Mouse (Mus musculus): ENCODE measurements at regions not wholly inside any gene's neighbourhood (a gene's known extent, or its start where the extent isn't known, plus 50 kb on each side); places are given as distances from the start of the nearest gene placed in this dataset.

- TF ChIP-seq POLR2A (IDR thresholded peaks at IDR 0.05; ENCODE audit: low read depth, low read length) (no peak), CTCF (IDR thresholded peaks at IDR 0.05; ENCODE audit: borderline replicate concordance, insufficient read depth, low read length) (no peak)
These were observed 488.2 kb downstream of the Tmem132b start for GRCm38 (mm10) chr5:126019781-126020180.
